Mouse (Mus musculus) lung, postnatal 0 days (tissue): ENCODE results near the gene 4931428F04Rik. TPM values are rescaled to one million over a fixed set of nuclear protein-coding genes. Genes with fewer than 3 reads are reported as not detected.
A peak's percentile ranks its signal among the peaks of the same experiment; 100 is the strongest.

Experiments used
- ATAC-seq: fragments of 200-750 bp; cut with Nextera tagmentation; 2 replicates; pipeline ENCODE4 v1.8.0; 2017; ENCODE audit warnings: moderate library complexity
- DNase-seq: peaks from one replicate; pipeline ENCODE4 v3.0.0-alpha.2; 2016; ENCODE audit warnings: low spot score
- H3K27ac ChIP-seq: fragments of 300-500 bp; sonication (generic); 2 replicates; pipeline ENCODE4 v1.5.1; 2014; ENCODE audit warnings: antibody characterized with exemption, mild to moderate bottlenecking, low read length, mixed read lengths
- H3K27me3 ChIP-seq: fragments of 300-500 bp; sonication (generic); replicated peaks from 2 replicates; pipeline ENCODE4 v1.6.1; 2014; ENCODE audit warnings: low read length, mixed read lengths; ENCODE audit not compliant: insufficient read depth
- H3K36me3 ChIP-seq: fragments of 300-500 bp; sonication (generic); 2 replicates; pipeline ENCODE4 v1.6.1; 2014; ENCODE audit warnings: low read length, mixed read lengths; ENCODE audit not compliant: insufficient read depth
- H3K4me1 ChIP-seq: fragments of 300-500 bp; sonication (generic); 2 replicates; pipeline ENCODE4 v1.6.1; 2014; ENCODE audit warnings: antibody characterized with exemption, low read depth, low read length, mixed read lengths; ENCODE audit not compliant: insufficient read depth
- H3K4me2 ChIP-seq: fragments of 300-500 bp; sonication (generic); replicated peaks from 2 replicates; pipeline ENCODE4 v1.6.1; 2014; ENCODE audit warnings: low read depth, mild to moderate bottlenecking, low read length, moderate library complexity, mixed read lengths
- H3K4me3 ChIP-seq: fragments of 300-500 bp; sonication (generic); 2 replicates; pipeline ENCODE4 v1.5.1; 2014; ENCODE audit warnings: low read depth, low read length
- H3K9ac ChIP-seq: fragments of 300-500 bp; sonication (generic); replicated peaks from 2 replicates; pipeline ENCODE4 v1.6.1; 2014; ENCODE audit warnings: low read depth, mild to moderate bottlenecking
- H3K9me3 ChIP-seq: fragments of 300-500 bp; sonication (generic); 2 replicates; pipeline ENCODE4 v1.6.1; 2016; ENCODE audit warnings: low read length, mixed read lengths
- CTCF ChIP-seq: IDR thresholded peaks from 2 replicates; pipeline ENCODE4 v1.5.1; 2016; ENCODE audit warnings: antibody characterized with exemption, mild to moderate bottlenecking
- EP300 ChIP-seq: IDR thresholded peaks from 2 replicates; pipeline ENCODE4 v1.6.1; 2016; ENCODE audit warnings: antibody characterized with exemption, mild to moderate bottlenecking, control low read depth
- WGBS: fragments of 180-500 bp; shearing (Covaris S2); extraction: QIAGEN DNeasy Blood & Tissue Kit; methylation state at CpG from one replicate; pipeline ENCODE4 v1.1.7; 2014; 5-methylcytosine and 5-hydroxymethylcytosine counted together
- polyA plus RNA-seq: library from polyadenylated mRNA; unstranded; fragments of >200 nt; fragmentation: Nextera tagmentation; extraction: Ambion mirVana; gene quantifications from 2 replicates; pipeline ENCODE4 v1.2.1, GENCODE M21; 2015

The 4931428F04Rik gene
- polyA plus RNA-seq, 1 experiment from 2014 or later, result 2.7 TPM

DNA sequence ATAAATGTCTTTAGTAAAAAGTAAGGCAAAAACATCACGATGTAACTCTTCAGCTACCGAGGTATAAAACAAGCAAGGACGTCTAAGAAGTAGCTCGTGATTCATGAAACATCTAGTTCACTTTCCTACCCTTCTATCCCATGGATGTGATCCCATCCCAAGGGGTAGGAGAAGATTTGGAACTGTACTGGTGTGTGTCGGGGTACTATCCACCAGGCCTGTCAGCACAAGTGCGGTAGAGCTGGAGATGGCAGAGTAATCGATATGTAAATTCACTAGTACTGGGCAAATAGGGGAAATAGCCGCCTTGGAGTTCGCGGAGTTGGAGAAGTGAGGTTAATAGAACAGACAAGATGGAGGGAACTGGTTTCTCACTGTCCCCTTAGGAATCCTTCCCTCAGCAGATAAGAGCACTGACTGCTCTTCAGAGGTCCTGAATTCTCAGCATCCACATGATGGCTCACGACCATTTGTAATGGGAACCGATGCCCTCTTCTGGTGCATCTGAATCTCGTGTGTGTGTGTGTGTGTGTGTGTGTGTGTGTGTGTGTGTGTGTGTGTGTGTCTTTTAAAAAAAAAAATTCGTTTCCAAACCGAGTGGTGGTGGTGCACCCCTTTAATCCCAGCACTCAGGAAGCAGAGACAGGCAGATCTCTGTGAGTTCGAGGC, 26.3 kb downstream of the 4931428F04Rik start:
- DNase-seq, result no peak
- Histone ChIP-seq H3K36me3 (no peaks in the 10 kb centered on the region), H3K9me3 (no peaks in the 10 kb centered on the region), H3K4me2 (peak overlapping the region; percentile 90), H3K27ac (no peak overlapping the region), H3K4me1 (peaks cover 25% of the 10 kb centered on the region), H3K27me3 (peaks cover 21% of the 10 kb centered on the region; the same call in 1 of the 2 replicates), H3K4me3 (peak overlapping the region; percentile 63; the same call in 1 of the 2 replicates), H3K9ac (no peak overlapping the region)
- 44% methylated on average over 15 of the region's 16 CpGs for WGBS
- ATAC-seq, result no peak
- TF ChIP-seq EP300 (no peak), CTCF (peak; percentile 28; the same call in 1 of the 2 replicates)

DNA sequence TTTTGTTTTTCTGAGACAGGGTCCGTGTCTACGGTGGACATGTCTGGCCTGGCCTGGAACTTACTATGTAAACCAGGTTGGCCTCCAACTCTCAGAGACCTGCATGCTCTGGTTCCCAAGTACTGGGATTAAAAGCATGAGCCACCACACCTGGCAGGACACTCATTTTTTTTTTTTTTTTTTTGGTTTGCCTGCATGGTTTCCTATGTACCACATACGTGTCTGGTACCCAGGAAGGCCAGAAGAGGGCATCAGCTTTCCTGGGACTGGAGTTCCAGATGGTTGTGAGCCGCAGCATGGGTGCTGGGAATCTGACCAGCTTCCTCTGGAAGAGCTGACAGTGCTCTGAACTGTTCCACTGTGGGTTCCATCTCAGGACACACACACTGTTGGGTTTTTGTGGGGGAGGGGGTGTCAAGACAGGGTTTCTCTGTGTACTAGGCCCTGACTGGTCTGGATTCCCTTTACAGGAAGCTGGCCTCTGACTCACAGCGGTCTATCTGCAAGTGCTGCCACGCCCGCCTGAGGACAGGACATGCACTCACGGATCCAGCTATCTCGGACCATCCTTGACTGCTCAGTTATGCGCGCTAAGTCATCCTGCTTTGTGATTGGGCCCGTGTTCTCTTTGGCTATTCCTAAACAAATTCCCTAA, 28.2 kb downstream of the 4931428F04Rik start:
- 0 out of 2 replicates have a peak, but pooled peaks have one; percentile 10 for TF ChIP-seq CTCF
- TF ChIP-seq EP300, result no peak
- Histone ChIP-seq H3K4me3 (no peak overlapping the region), H3K9me3 (no peaks in the 10 kb centered on the region), H3K4me1 (peaks cover 23% of the 10 kb centered on the region), H3K9ac (no peak overlapping the region), H3K27me3 (peaks cover 6% of the 10 kb centered on the region; the same call in 1 of the 2 replicates), H3K27ac (no peak overlapping the region), H3K4me2 (no peak overlapping the region), H3K36me3 (no peaks in the 10 kb centered on the region)
- 86% methylated on average over 12 of the region's 12 CpGs for WGBS
- ATAC-seq (no peak), DNase-seq (no peak)

DNA sequence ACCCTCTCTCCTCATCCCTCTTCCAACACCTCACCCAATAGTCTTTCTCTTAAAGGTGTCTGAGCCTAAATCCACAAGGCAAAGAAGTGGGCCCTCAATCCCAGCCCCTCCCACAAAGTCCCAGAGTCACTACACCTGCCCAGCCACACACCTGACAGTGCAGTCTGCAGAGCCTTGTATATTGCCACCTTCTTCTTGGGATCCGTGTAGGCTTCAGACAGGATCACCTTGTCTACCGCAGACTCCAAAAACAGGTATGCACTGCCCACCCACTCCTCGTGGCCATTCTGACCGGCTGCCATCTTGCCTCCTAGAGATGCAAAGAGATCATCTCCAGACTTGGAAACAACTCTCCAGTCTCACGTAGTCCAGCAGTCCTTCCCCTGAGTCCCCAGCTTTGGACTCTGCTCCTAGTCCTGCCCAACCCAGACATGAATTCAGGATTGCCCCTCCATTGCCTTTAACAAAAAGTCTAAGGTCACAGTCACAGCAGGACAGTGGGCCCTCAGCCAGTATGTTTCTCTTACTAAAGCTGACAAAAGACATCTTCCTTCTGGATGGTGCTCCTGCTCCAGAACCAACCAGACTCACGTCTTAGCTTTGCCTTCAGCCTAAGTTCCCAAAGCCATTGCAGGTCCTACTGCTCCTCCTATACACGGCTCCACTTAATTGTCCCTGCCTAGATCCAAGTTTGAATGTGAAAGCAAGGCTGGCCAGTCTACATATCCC, 29.1 kb downstream of the 4931428F04Rik start:
- H3K9me3 ChIP-seq, result no peaks in the 10 kb centered on the region
- H3K27ac ChIP-seq, result no peak overlapping the region
- no peak overlapping the region for H3K9ac ChIP-seq
- WGBS, result 67% methylated on average over 7 of the region's 7 CpGs
- peaks cover 26% of the 10 kb centered on the region for H3K4me1 ChIP-seq
- H3K36me3 ChIP-seq, result no peaks in the 10 kb centered on the region
- TF ChIP-seq EP300 (no peak), CTCF (no peak)
- ATAC-seq (peak; percentile 18), DNase-seq (peak; percentile 61)
- H3K27me3 ChIP-seq, result 0 out of 2 replicates have a peak, but pooled peaks cover 6% of the 10 kb centered on the region
- no peak overlapping the region for H3K4me3 ChIP-seq
- no peak overlapping the region for H3K4me2 ChIP-seq

DNA sequence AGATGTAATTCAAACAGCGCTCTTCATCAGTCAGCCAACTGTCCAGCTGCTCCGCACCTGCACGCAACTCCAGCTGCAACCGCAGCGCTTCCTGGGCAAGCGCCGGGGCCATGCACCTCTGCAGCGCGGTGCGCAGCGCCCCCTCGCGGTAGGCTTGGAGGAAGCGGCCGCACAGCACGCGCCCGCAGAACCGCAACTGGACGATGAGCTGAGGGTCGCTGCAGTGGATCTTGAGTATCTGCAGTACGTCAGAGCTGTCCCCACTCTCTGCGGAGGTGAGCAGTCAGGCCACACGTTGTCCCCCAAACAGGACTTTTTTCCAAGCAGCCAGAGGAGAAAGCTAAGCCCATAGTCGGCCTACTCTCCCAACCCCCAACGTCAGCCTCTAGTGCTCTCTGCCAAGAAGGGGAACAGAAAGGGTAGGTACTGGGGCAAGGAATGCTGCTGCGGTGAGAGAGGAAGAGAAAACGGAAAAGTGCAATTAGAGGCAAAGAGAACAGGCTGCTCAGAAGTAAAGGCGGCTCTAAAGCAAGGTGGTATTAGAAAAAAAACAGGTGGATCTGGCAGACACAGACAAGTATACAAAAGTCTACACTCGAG, 29.8 kb downstream of the 4931428F04Rik start:
- Histone ChIP-seq H3K27me3 (0 out of 2 replicates have a peak, but pooled peaks cover 6% of the 10 kb centered on the region), H3K36me3 (no peaks in the 10 kb centered on the region), H3K9ac (0 out of 2 replicates have a peak overlapping the region, but pooled peaks have one; percentile 3), H3K4me1 (peaks cover 23% of the 10 kb centered on the region), H3K4me2 (peak overlapping the region; percentile 67), H3K27ac (no peak overlapping the region), H3K4me3 (peak overlapping the region; percentile 30), H3K9me3 (no peaks in the 10 kb centered on the region)
- peak; percentile 73 for DNase-seq
- TF ChIP-seq EP300 (no peak), CTCF (peak; percentile 100)
- 6% methylated on average over 30 of the region's 30 CpGs for WGBS
- peak; percentile 43 for ATAC-seq

DNA sequence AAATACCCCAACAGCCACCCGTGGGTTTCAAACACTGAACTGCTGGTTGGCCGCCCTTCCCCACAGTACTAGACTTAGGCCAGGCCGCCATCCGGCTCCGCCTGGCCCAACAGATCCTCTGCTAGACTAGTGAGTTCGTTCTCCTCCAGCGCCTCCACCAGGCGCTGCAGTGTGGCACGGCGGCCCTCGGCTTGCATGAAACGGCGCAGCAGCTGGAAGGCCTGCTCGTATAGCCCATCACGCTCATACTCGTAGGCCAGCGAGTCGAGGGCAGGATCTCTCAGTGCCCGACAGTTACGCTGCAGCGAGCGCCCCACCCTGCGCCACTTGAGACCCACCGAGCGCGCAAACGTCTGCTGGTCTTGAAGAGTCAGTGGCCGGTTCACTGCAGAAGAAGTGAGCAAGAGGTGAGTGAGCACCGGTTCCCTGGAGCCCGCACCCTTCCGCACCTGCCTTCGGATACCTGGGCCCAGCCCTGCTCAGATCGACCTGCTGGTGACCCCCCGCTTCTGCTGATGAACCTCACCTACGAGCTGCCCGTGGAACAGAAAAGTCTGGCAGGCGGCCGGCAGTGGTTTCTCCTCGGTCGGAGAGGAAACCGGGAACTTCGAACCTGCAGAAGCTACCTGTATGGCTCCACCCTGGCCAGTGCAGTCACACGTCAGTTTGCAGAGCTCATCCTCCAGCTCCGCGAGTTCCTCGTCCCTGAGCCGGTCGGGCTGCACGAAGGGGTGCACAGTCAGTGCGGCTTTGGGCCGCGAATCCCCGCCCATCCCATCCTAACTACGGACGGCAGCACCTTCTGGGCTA, 30.5 kb downstream of the 4931428F04Rik start:
- 0 out of 2 replicates have a peak, but pooled peaks cover 6% of the 10 kb centered on the region for H3K27me3 ChIP-seq
- H3K9me3 ChIP-seq, result no peaks in the 10 kb centered on the region
- 0 out of 2 replicates have a peak overlapping the region, but pooled peaks have one; percentile 3 for H3K9ac ChIP-seq
- 13% methylated on average over 55 of the region's 55 CpGs for WGBS
- H3K27ac ChIP-seq, result no peak overlapping the region
- H3K4me2 ChIP-seq, result peak overlapping the region; percentile 67
- DNase-seq (peak; percentile 51), ATAC-seq (peak; percentile 5; the same call in 1 of the 2 replicates)
- no peaks in the 10 kb centered on the region for H3K36me3 ChIP-seq
- TF ChIP-seq EP300 (no peak), CTCF (peak; percentile 53)
- peaks cover 19% of the 10 kb centered on the region for H3K4me1 ChIP-seq
- peak overlapping the region; percentile 30 for H3K4me3 ChIP-seq
